ENCODE assay signal across 9 mouse cellular contexts in genomic region chr2:84634934-84635482, GRCm38 (mm10). TPM values are rescaled to one million over a fixed set of nuclear protein-coding genes. Genes with fewer than 3 reads are reported as not detected.
DNase-seq lines count a peak whose midpoint lies in the region; ATAC-seq lines count a peak whose summit lies in the region.
"Had no signal": no experiment of that assay in that cellular context is flagged by ENCODE, and none has a peak within 500 bp of the region (broad histone marks: within the 10 kb centered on the region; RNA-seq: fewer than 3 reads in every experiment).

No protein-coding gene starts in this region.

- peak; percentile 54; the same call in 1 of the 2 replicates for ATAC-seq in embryonic facial prominence, embryonic 11.5 days (replicated peaks; ENCODE audit: insufficient number of reproducible peaks, low FRiP score, low TSS enrichment, low read depth)
- ATAC-seq in intestine, embryonic 15.5 days = no peak
- peak; percentile 26; the same call in 1 of the 2 replicates for ATAC-seq in midbrain, embryonic 14.5 days (ENCODE audit: low FRiP score, low TSS enrichment)

- no peak overlapping the region for H3K4me3 ChIP-seq in embryonic facial prominence, embryonic 11.5 days (ENCODE audit: low read depth, low read length)
- H3K4me3 ChIP-seq in intestine, embryonic 15.5 days (replicated peaks) = peak overlapping the region; percentile 20; the same call in 1 of the 2 replicates
- H3K4me3 ChIP-seq in midbrain, embryonic 14.5 days (replicated peaks; ENCODE audit: low read depth, low read length) = no peak overlapping the region

- no peaks in the 10 kb centered on the region for H3K36me3 ChIP-seq in embryonic facial prominence, embryonic 11.5 days (replicated peaks; ENCODE audit: control insufficient read depth, insufficient read depth, low read depth, low read length)
- no peaks in the 10 kb centered on the region for H3K36me3 ChIP-seq in intestine, embryonic 15.5 days
- no peaks in the 10 kb centered on the region for H3K36me3 ChIP-seq in midbrain, embryonic 14.5 days (ENCODE audit: control insufficient read depth, insufficient read depth, low read length)

- H3K4me1 ChIP-seq in embryonic facial prominence, embryonic 11.5 days (ENCODE audit: control insufficient read depth, insufficient read depth, low read length) = peaks cover 4% of the 10 kb centered on the region; the same call in 1 of the 2 replicates
- H3K4me1 ChIP-seq in intestine, embryonic 15.5 days (replicated peaks) = peaks cover 70% of the 10 kb centered on the region
- H3K4me1 ChIP-seq in midbrain, embryonic 14.5 days (ENCODE audit: control insufficient read depth, insufficient read depth, low read length) = peaks cover 40% of the 10 kb centered on the region

- no peaks in the 10 kb centered on the region for H3K9me3 ChIP-seq in embryonic facial prominence, embryonic 11.5 days (replicated peaks; ENCODE audit: control insufficient read depth, low read length)
- no peaks in the 10 kb centered on the region for H3K9me3 ChIP-seq in intestine, embryonic 15.5 days
- H3K9me3 ChIP-seq in midbrain, embryonic 14.5 days (ENCODE audit: control insufficient read depth, low read length) = no peaks in the 10 kb centered on the region

- H3K4me2 ChIP-seq in embryonic facial prominence, embryonic 11.5 days (ENCODE audit: low read depth, low read length) = no peak overlapping the region; the same call in 1 of the 2 replicates
- peak overlapping the region; percentile 53 for H3K4me2 ChIP-seq in intestine, embryonic 15.5 days (replicated peaks)
- peak overlapping the region; percentile 7; the same call in 1 of the 2 replicates for H3K4me2 ChIP-seq in midbrain, embryonic 14.5 days (ENCODE audit: low read length)

- no peak overlapping the region; the same call in 1 of the 2 replicates for H3K9ac ChIP-seq in embryonic facial prominence, embryonic 11.5 days (replicated peaks; ENCODE audit: low read length)
- peak overlapping the region; percentile 35 for H3K9ac ChIP-seq in intestine, embryonic 15.5 days
- no peak overlapping the region for H3K9ac ChIP-seq in midbrain, embryonic 14.5 days (replicated peaks; ENCODE audit: low read length)

- DNase-seq in layer of hippocampus, adult 9-11 months = peak; percentile 34
- DNase-seq in layer of hippocampus, postnatal 25 days (ENCODE audit: extremely low spot score in 1 of 2, low spot score in 1 of 2) = no peak
- no peak for DNase-seq in embryonic facial prominence, embryonic 11.5 days (ENCODE audit: low spot score)
- peak; percentile 36 for DNase-seq in midbrain, embryonic 14.5 days
- DNase-seq in B cell, adult 2 months = no peak
- DNase-seq in layer of hippocampus, adult 8-10 months (ENCODE audit: low spot score in 2 of 2) = no peak
- DNase-seq in frontal cortex, postnatal 36 days (ENCODE audit: low spot score in 2 of 2) = no peak

- H3K27me3 ChIP-seq in embryonic facial prominence, embryonic 11.5 days (ENCODE audit: control insufficient read depth, insufficient read depth, low read length) = no peaks in the 10 kb centered on the region
- H3K27me3 ChIP-seq in intestine, embryonic 15.5 days (replicated peaks) = no peaks in the 10 kb centered on the region
- no peaks in the 10 kb centered on the region for H3K27me3 ChIP-seq in midbrain, embryonic 14.5 days (ENCODE audit: control insufficient read depth, insufficient read depth, low read length)

- peak overlapping the region; percentile 66 for H3K27ac ChIP-seq in embryonic facial prominence, embryonic 11.5 days (replicated peaks; ENCODE audit: low read depth, low read length)
- H3K27ac ChIP-seq in intestine, embryonic 15.5 days = peak overlapping the region; percentile 94
- H3K27ac ChIP-seq in midbrain, embryonic 14.5 days (replicated peaks; ENCODE audit: low read depth, low read length) = peak overlapping the region; percentile 77

- 11% methylated on average over 4 of the region's 4 CpGs for WGBS in embryonic facial prominence, embryonic 11.5 days
- WGBS in intestine, embryonic 15.5 days = 20% methylated on average over 4 of the region's 4 CpGs
- 24% methylated on average over 4 of the region's 4 CpGs for WGBS in midbrain, embryonic 14.5 days

RNA-seq across cellular contexts. Expression of gene Ctnnd1, which starts 15.6 kb away (rescaled TPM):
- 10 to 100 TPM; 46.1 to 59.1 TPM for total RNA-seq in layer of hippocampus, postnatal 25 days (2021)
- polyA plus RNA-seq in embryonic facial prominence, embryonic 11.5 days (2014; fragmentation: Nextera tagmentation; extraction: Ambion mirVana) = 39.3 and 40.6 TPM in 2 replicates
- polyA plus RNA-seq in intestine, embryonic 15.5 days (2015; fragmentation: Nextera tagmentation; extraction: Ambion mirVana) = 60.7 and 64.4 TPM in 2 replicates
- 21.9 and 33.8 TPM in 2 replicates for polyA plus RNA-seq in midbrain, embryonic 14.5 days (2014; fragmentation: Nextera tagmentation; extraction: Ambion mirVana)
- total RNA-seq in layer of hippocampus, adult 8-10 months (2022) = 10 to 100 TPM; 51.9 to 56.8 (median 53.1) TPM

RNA-seq across cellular contexts. Expression of gene Btbd18, which starts 23.9 kb away (rescaled TPM):
- not detected for total RNA-seq in layer of hippocampus, postnatal 25 days (2021)
- polyA plus RNA-seq in embryonic facial prominence, embryonic 11.5 days (2014; fragmentation: Nextera tagmentation; extraction: Ambion mirVana) = 0.07 TPM in 2 replicates
- 0.05 and 0.06 TPM in 2 replicates for polyA plus RNA-seq in intestine, embryonic 15.5 days (2015; fragmentation: Nextera tagmentation; extraction: Ambion mirVana)
- 0.37 and 0.53 TPM in 2 replicates for polyA plus RNA-seq in midbrain, embryonic 14.5 days (2014; fragmentation: Nextera tagmentation; extraction: Ambion mirVana)
- total RNA-seq in layer of hippocampus, adult 8-10 months (2022) = not detected
- total RNA-seq: layer of hippocampus, adult 18-20 months had no signal

RNA-seq across cellular contexts. Expression of gene Selenoh, which starts 35.6 kb away (rescaled TPM):
- total RNA-seq in layer of hippocampus, postnatal 25 days (2021) = 10 to 100 TPM; 30.3 to 31.5 TPM
- 446 and 475 TPM in 2 replicates for polyA plus RNA-seq in embryonic facial prominence, embryonic 11.5 days (2014; fragmentation: Nextera tagmentation; extraction: Ambion mirVana)
- polyA plus RNA-seq in intestine, embryonic 15.5 days (2015; fragmentation: Nextera tagmentation; extraction: Ambion mirVana) = 225 and 234 TPM in 2 replicates
- 220 and 232 TPM in 2 replicates for polyA plus RNA-seq in midbrain, embryonic 14.5 days (2014; fragmentation: Nextera tagmentation; extraction: Ambion mirVana)
- 10 to 100 TPM; 24.1 to 33.6 (median 28.4) TPM for total RNA-seq in layer of hippocampus, adult 8-10 months (2022)

RNA-seq across cellular contexts. Expression of gene Gm28635, which starts 42.8 kb away (rescaled TPM):
- 1 to 10 TPM in 1 of 2 experiments, not detected in 1; 1.1 TPM for total RNA-seq in layer of hippocampus, postnatal 25 days (2021)
- polyA plus RNA-seq in embryonic facial prominence, embryonic 11.5 days (2014; fragmentation: Nextera tagmentation; extraction: Ambion mirVana) = not detected in 2 replicates
- polyA plus RNA-seq in intestine, embryonic 15.5 days (2015; fragmentation: Nextera tagmentation; extraction: Ambion mirVana) = not detected in 2 replicates
- not detected in 2 replicates for polyA plus RNA-seq in midbrain, embryonic 14.5 days (2014; fragmentation: Nextera tagmentation; extraction: Ambion mirVana)
- 1 to 10 TPM in 3 of 4 experiments, not detected in 1; 1.5 to 5.7 (median 1.8) TPM for total RNA-seq in layer of hippocampus, adult 8-10 months (2022)

RNA-seq across cellular contexts. Expression of gene Med19, which starts 43.2 kb away (rescaled TPM):
- total RNA-seq in layer of hippocampus, postnatal 25 days (2021) = 10 to 100 TPM; 31.3 to 33.3 TPM
- polyA plus RNA-seq in embryonic facial prominence, embryonic 11.5 days (2014; fragmentation: Nextera tagmentation; extraction: Ambion mirVana) = 62.1 and 68.2 TPM in 2 replicates
- 32.5 and 34.7 TPM in 2 replicates for polyA plus RNA-seq in intestine, embryonic 15.5 days (2015; fragmentation: Nextera tagmentation; extraction: Ambion mirVana)
- 55.4 and 56.5 TPM in 2 replicates for polyA plus RNA-seq in midbrain, embryonic 14.5 days (2014; fragmentation: Nextera tagmentation; extraction: Ambion mirVana)
- total RNA-seq in layer of hippocampus, adult 8-10 months (2022) = 10 to 100 TPM; 29.0 to 33.4 (median 31.7) TPM

Comparison
In these comparisons a context has a peak if more than half of its experiments do, and no peak if none do; other contexts are left out.
1. DNase-seq: peak in layer of hippocampus, adult 9-11 months (single experiment) and midbrain, embryonic 14.5 days (single experiment); none in layer of hippocampus, postnatal 25 days (0 of 2), embryonic facial prominence, embryonic 11.5 days (single experiment), B cell, adult 2 months (0 of 2), layer of hippocampus, adult 8-10 months (0 of 2) and frontal cortex, postnatal 36 days (0 of 2).
2. Peak in every context shown above with its lines, with median percentiles within 50 percentile points of each other: H3K27ac ChIP-seq.